Mouse (Mus musculus) cortical plate, adult 2 months (tissue): Measurements from ENCODE around the gene Cys1. TPM values are rescaled to one million over a fixed set of nuclear protein-coding genes. Genes with fewer than 3 reads are reported as not detected.
"Not testable (repeated sequence)": the region's sequence is repeated elsewhere in the genome, so short reads cannot be mapped to it uniquely, and the experiment has no call there.

Source experiments
- H3K27ac ChIP-seq: fragments of 200-500 bp; 2 replicates; pipeline ENCODE4 v1.5.1; 2012; ENCODE audit warnings: low read length, control low read depth, inconsistent platforms; ENCODE audit not compliant: insufficient read depth
- H3K4me1 ChIP-seq: fragments of 200-500 bp; 2 replicates; pipeline ENCODE4 v1.6.1; 2011; ENCODE audit warnings: low read length; ENCODE audit not compliant: control insufficient read depth, insufficient read depth
- H3K4me3 ChIP-seq: fragments of 200-500 bp; 2 replicates; pipeline ENCODE4 v1.5.1; 2011; ENCODE audit warnings: mild to moderate bottlenecking, low read length, control low read depth; ENCODE audit not compliant: insufficient read depth
- CTCF ChIP-seq: fragments of 200-500 bp; IDR thresholded peaks from 2 replicates; pipeline ENCODE4 v1.5.1; 2011; ENCODE audit warnings: mild to moderate bottlenecking, control low read depth, low read length; ENCODE audit not compliant: insufficient read depth; ENCODE audit errors: extremely low read depth
- POLR2A ChIP-seq: fragments of 200-500 bp; IDR thresholded peaks from 2 replicates; pipeline ENCODE4 v1.6.1; 2011; ENCODE audit warnings: mild to moderate bottlenecking, low read length, control low read depth; ENCODE audit not compliant: insufficient read depth; ENCODE audit errors: extremely low read depth
- polyA plus RNA-seq: library from polyadenylated mRNA; depleted of rRNA; stranded (reverse); fragments of >200 nt; gene quantifications from 2 replicates; pipeline ENCODE4 v1.2.3, GENCODE M21; 2012

Gene Cys1
- polyA plus RNA-seq, 1 experiment = 13.7 TPM

DNA sequence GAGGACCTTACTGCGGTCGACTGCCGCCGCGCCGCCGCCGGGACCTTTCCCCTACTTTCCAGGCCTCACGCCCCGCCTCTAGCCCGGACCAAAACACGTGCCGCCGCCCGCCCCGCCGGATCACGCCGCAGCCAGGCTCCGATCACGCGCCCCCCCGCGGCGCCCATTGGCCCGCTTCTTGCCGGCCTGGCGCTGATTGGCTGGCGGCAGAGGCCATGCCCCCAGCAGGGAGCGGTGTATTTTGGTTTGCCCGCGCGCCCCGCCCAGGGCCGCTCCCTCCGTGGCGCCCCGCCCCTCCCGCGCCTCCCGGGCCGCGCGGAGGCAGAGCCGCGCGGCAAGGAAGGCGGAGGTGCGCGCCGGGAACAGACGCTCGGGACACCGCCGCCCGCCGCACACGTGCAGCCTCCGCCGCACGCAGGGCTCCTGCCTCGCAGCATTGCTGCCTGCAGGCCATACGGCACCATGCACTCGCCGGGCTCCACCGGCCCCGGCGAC is 30.5 kb downstream of the Cys1 start, which contains the start of gene Klf11:
TSS of gene Klf11 (plus strand) at position 212 of the 495 bp plus-strand sequence.
- no peak for TF ChIP-seq POLR2A
- TF ChIP-seq CTCF = no peak
- H3K4me3 ChIP-seq = peak within 1 kb of the TSS; percentile 68
- H3K4me1 ChIP-seq = peaks cover 5% of the 10 kb centered on the region
- peak within 1 kb of the TSS; percentile 98 for H3K27ac ChIP-seq

DNA sequence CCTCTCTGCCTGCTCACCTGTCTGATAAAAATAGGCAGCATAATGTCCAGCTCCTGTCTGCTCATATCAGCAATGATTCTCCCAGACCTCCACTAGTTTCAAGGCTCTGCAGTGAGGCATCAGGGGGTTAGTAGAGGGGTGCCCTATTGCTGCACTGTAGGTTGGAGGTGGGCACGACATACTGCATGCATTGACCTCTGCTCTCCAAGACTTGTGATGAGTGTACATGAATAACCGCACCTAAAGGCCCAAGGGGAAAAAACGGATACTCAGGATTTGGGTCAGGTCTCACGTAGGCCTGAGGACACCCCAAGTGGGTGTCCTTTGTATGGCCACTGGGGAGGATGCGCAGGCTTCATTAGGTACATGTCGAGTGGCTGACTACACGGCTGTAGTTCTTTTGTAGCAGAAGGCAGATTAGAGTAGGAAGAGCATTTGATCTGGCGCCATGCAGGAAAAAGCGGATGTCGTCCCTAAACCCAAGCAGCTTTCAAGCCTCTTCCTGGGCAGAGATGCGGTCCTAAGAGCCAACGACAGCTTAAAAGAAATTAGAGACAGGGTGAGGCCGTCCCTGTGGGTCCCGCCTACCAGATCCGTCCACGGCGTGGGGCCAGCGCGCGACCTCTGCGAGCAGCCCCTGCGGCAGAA is 31.1 kb downstream of the Cys1 start:
- TF ChIP-seq CTCF = no peak
- no peak for TF ChIP-seq POLR2A
- peak overlapping the region; percentile 68 for H3K4me3 ChIP-seq
- H3K4me1 ChIP-seq = peaks cover 5% of the 10 kb centered on the region
- H3K27ac ChIP-seq = peak overlapping the region; percentile 54

DNA sequence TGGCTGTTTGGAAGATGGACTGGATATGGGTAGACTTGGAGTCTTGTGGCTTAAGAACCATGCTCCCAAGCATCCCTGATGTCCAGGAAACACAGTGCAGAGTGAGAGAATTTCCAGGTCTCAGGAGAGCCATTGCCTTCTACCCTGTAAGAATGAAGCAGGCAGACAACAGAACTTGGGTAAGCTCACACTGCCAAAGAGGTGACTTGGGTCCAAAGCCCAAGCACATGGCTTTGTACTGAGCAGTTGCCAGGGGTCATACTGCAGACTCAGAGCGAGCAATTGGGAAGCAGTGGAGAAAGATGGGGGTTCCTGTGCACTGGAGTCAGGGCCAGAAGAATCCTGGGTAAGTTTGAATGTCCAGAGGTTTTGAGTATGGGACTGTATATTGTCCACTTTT is 33.5 kb downstream of the Cys1 start:
- peaks cover 5% of the 10 kb centered on the region for H3K4me1 ChIP-seq
- no peak overlapping the region for H3K27ac ChIP-seq
- H3K4me3 ChIP-seq = no peak overlapping the region
- TF ChIP-seq POLR2A (no peak), CTCF (no peak)

DNA sequence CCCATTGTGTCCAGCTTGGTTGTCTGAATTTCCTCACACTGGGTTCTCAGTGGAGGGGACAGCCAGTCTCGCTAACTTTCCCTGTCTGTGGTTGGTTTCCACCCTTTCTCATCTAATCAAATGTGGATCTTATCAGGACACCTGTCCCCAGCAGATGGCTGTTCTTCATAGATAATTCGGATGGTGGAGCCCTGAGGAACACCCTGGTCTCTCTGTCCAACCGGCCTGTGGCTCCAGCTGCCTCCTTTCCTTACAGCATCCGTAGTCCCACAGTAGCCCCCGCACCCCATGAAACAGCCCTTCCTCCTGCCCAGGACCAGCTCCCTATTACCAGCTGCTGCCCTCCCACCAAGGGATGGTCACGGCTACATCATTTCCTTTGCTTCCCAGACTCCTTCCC is 35.7 kb downstream of the Cys1 start:
- Histone ChIP-seq H3K4me3 (no peak overlapping the region), H3K4me1 (peaks cover 3% of the 10 kb centered on the region), H3K27ac (no peak overlapping the region)
- no peak for TF ChIP-seq CTCF
- no peak for TF ChIP-seq POLR2A

DNA sequence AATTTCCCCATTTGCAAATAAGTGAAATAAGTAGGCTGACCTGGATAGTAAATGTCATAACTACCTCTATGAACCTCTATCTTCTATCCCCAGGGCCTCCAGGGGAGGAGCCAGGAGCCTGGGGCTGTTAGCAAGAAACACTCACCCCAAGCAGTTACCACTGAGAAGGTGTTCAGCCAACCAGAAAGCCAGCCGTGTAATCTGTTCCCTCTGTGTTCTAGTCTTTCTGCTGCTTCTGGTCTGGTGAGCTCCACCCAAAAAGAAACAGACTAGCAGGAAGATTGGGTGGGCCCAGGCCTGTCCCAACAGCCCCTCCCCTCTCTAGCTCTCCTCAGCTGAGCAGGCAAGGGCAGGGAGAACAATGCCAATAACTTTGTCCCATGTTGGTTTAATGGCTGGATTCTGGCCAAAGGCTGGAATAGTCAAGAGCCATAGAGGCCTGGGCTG is 37.5 kb downstream of the Cys1 start:
- Histone ChIP-seq H3K4me1 (no peaks in the 10 kb centered on the region), H3K4me3 (no peak overlapping the region), H3K27ac (no peak overlapping the region)
- TF ChIP-seq CTCF (no peak), POLR2A (no peak)

DNA sequence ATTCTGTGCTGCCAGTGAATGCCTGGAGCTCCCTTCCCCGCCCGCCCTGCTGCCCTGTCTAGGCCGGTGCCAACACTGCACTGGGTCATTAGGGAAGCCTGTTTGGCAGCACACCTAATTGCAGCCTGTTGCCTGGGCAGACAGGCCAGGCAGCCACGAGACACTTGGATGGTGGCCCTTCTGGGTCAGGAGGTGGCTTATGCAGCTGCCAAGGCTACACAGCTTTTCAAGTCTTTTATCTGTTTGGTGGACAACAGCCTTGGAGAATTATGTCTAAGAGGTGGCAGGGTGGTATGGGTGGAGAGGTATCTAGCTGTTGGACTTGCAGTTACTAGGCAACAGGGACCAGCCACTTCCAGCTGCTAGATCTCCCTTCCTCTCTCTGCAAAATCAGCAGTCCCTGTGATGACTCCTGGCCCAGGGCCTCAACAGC is 39.2 kb downstream of the Cys1 start:
- Histone ChIP-seq H3K4me1 (no peaks in the 10 kb centered on the region), H3K4me3 (no peak overlapping the region), H3K27ac (no peak overlapping the region)
- no peak for TF ChIP-seq CTCF

DNA sequence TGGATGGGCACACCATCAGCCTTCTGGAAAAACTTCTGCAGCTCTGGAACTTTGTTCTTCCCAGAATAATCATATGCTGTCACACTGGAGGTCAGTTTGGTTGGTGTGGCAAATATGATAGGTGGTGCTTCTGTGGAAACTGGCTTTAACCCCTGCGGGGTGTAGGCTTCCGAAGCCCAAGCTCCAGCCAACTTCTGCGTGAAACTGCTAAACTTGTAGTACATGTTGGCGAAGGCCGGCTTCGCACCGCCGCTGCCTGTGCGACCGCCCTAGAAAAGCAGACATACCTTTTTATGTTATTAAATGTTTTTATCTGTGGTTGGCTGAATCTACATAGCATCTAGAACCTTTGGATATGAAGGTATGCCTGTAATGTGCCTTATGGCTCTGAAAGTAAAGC is 42.8 kb downstream of the Cys1 start:
- not testable (repeated sequence) for H3K4me1 ChIP-seq, H3K27ac ChIP-seq, H3K4me3 ChIP-seq

DNA sequence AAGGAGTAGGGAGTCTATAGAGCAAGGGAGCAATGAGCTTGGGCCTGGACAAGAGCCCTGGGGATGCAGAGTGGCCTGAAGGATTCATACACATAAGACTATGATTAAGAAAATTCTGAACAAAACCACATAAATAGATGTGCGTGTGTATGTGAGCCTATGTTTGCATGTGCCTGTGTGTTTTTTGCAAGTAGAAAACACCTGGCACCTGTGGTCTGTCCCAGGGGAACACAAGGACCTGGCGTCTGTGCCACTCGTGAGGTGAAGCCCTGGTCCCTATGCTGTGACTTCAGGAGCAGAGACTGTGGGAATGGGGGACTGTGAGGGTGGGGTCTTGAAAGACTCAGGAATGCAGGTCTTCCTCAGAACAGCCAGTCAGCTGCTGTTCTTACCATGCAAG is 47.0 kb downstream of the Cys1 start:
- Histone ChIP-seq H3K27ac (no peak overlapping the region), H3K4me1 (no peaks in the 10 kb centered on the region), H3K4me3 (no peak overlapping the region)
- TF ChIP-seq POLR2A = no peak
- no peak for TF ChIP-seq CTCF

DNA sequence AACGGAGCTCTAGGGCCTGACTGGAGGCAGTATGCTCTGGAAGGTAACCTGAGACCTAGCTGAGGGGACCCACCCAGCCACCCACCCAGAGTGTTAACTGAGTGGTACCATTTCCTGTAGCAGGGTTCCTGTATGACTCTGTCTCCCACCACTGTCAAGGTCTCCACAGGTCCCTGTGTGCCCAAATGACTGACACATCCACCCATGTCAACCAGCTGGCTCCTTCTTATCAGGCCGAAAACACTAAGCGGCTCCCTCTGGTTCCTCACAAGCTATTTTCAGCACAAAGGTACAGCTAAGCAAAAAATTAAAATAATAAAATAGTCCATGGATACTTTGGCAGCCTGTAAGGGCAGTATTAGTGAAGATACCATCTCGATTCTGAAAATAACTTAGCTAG is 47.4 kb downstream of the Cys1 start:
- Histone ChIP-seq H3K4me3 (no peak overlapping the region), H3K27ac (no peak overlapping the region), H3K4me1 (no peaks in the 10 kb centered on the region)
- TF ChIP-seq POLR2A (no peak), CTCF (no peak)

DNA sequence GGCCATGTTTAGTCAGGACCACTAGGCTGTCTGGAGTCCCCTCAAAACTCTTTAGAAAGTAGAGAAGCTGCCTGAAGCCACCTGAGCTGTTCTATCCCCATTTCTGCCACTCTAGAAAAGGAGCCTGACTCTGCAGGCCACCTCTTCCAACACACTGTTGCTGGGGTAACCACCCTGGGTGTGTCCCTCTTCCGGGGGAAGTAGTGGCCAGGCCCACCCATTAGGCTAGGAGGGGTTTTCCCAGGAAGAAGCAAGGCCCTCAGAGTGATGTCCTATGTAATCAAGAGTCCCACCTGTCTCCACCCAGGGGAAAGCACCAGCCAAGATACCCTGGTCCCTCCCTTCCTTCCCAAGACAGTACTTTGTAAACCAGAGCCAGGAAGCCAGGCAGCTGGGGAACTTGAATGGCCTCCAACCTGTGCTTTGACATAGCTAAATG is 47.8 kb downstream of the Cys1 start:
- Histone ChIP-seq H3K4me3 (no peak overlapping the region), H3K4me1 (no peaks in the 10 kb centered on the region), H3K27ac (no peak overlapping the region)
- TF ChIP-seq CTCF (no peak), POLR2A (no peak)
